In the genomic region with DNA sequence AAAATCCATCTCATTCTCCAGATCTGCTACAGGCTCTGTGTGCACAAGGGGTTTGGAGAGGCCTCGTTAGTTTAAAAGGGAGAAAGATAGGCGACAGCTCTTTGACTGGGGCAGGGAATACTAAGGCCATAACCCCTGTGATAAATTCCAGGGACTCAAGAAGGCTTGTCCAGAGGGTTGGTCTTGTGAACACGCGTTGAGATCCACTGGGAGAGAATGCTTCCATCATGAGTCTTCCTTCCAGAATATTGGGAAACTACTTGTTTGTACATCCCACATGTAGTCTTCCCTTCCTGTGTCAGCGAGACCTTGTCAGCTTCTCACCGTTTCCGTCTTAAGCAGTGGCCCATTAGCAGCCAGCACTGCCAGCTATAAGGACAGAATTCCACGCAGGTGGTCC, we compare ENCODE assay signal across 20 mouse cellular contexts.
A peak's percentile ranks its signal among the peaks of the same experiment; 100 is the strongest.
DNase-seq lines count a peak whose midpoint lies in the region; ATAC-seq and TF ChIP-seq lines count a peak whose summit lies in the region.
"Had no signal": no experiment of that assay in that cellular context is flagged by ENCODE, and none has a peak within 500 bp of the region (broad histone marks: within the 10 kb centered on the region; RNA-seq: fewer than 3 reads in every experiment).

No protein-coding gene starts in this region.

- no peaks in the 10 kb centered on the region for H3K27me3 ChIP-seq in heart, embryonic 10.5 days (ENCODE audit: insufficient read depth, poor library complexity, severe bottlenecking)
- H3K27me3 ChIP-seq in midbrain, embryonic 11.5 days (ENCODE audit: control insufficient read depth, insufficient read depth, low read length), result no peaks in the 10 kb centered on the region
- H3K27me3 ChIP-seq in midbrain, postnatal 0 days (ENCODE audit: insufficient read depth, low read length), result no peaks in the 10 kb centered on the region
- H3K27me3 ChIP-seq in hindbrain, embryonic 12.5 days, result no peaks in the 10 kb centered on the region
- H3K27me3 ChIP-seq: embryonic facial prominence, embryonic 12.5 days; forebrain, embryonic 13.5 days; forebrain, embryonic 15.5 days had no signal

- no peak for ATAC-seq in midbrain, embryonic 11.5 days (ENCODE audit: low FRiP score)
- ATAC-seq in midbrain, postnatal 0 days (ENCODE audit: low FRiP score), result no peak
- no peak for ATAC-seq in hindbrain, embryonic 12.5 days (ENCODE audit: low FRiP score)
- ATAC-seq: forebrain, embryonic 13.5 days; forebrain, embryonic 15.5 days; forebrain, postnatal 0 days had no signal

- H3K9me3 ChIP-seq in heart, embryonic 10.5 days, result no peaks in the 10 kb centered on the region
- H3K9me3 ChIP-seq in midbrain, embryonic 11.5 days (ENCODE audit: control insufficient read depth, low read length), result no peaks in the 10 kb centered on the region
- no peaks in the 10 kb centered on the region for H3K9me3 ChIP-seq in midbrain, postnatal 0 days (ENCODE audit: low read length)
- no peaks in the 10 kb centered on the region for H3K9me3 ChIP-seq in hindbrain, embryonic 12.5 days (replicated peaks)
- H3K9me3 ChIP-seq: embryonic facial prominence, embryonic 10.5 days; embryonic facial prominence, embryonic 12.5 days; forebrain, embryonic 13.5 days; forebrain, embryonic 15.5 days had no signal

- WGBS in heart, embryonic 10.5 days, result 61% methylated on average over 8 of the region's 8 CpGs
- WGBS in midbrain, embryonic 11.5 days, result 90% methylated on average over 8 of the region's 8 CpGs
- 86% methylated on average over 8 of the region's 8 CpGs for WGBS in midbrain, postnatal 0 days
- WGBS in hindbrain, embryonic 12.5 days, result 77% methylated on average over 8 of the region's 8 CpGs

- H3K4me1 ChIP-seq in heart, embryonic 10.5 days, result peaks cover 4% of the 10 kb centered on the region
- H3K4me1 ChIP-seq in midbrain, embryonic 11.5 days (ENCODE audit: control insufficient read depth, insufficient read depth, low read length), result no peaks in the 10 kb centered on the region
- H3K4me1 ChIP-seq in midbrain, postnatal 0 days (ENCODE audit: insufficient read depth, low read length), result no peaks in the 10 kb centered on the region
- 0 out of 2 replicates have a peak, but pooled peaks cover under 1% of the 10 kb centered on the region for H3K4me1 ChIP-seq in hindbrain, embryonic 12.5 days

- no peaks in the 10 kb centered on the region for H3K36me3 ChIP-seq in heart, embryonic 10.5 days
- no peaks in the 10 kb centered on the region for H3K36me3 ChIP-seq in midbrain, embryonic 11.5 days (ENCODE audit: control insufficient read depth, insufficient read depth, low read length)
- no peaks in the 10 kb centered on the region for H3K36me3 ChIP-seq in midbrain, postnatal 0 days (ENCODE audit: insufficient read depth, low read length)
- H3K36me3 ChIP-seq in hindbrain, embryonic 12.5 days, result no peaks in the 10 kb centered on the region
- H3K36me3 ChIP-seq: embryonic facial prominence, embryonic 10.5 days; embryonic facial prominence, embryonic 12.5 days; forebrain, embryonic 15.5 days had no signal

- DNase-seq in gastrocnemius, adult 2 months, result no peak
- DNase-seq in gastrocnemius, postnatal 4 days (ENCODE audit: low spot score in 2 of 2), result no peak
- DNase-seq in heart, embryonic 10.5 days (ENCODE audit: low spot score), result peak; percentile 47
- DNase-seq in heart, adult 18-20 months, result no peak
- DNase-seq in midbrain, embryonic 11.5 days (ENCODE audit: low spot score, missing footprints), result peak; percentile 57
- no peak for DNase-seq in midbrain, postnatal 0 days (ENCODE audit: low spot score)
- DNase-seq: adrenal gland, adult 2 months; adrenal gland, postnatal 10 days; adrenal gland, postnatal 25 days; cerebellum, adult 11-12 months; cerebellum, adult 2 months; cerebellum, adult 9-10 months; cerebellum, postnatal 10 days; cerebellum, postnatal 25 days; forebrain, postnatal 0 days had no signal

- no peak overlapping the region for H3K4me2 ChIP-seq in midbrain, embryonic 11.5 days
- H3K4me2 ChIP-seq in midbrain, postnatal 0 days (ENCODE audit: low read depth, low read length, poor library complexity, severe bottlenecking), result no peak overlapping the region
- H3K4me2 ChIP-seq in hindbrain, embryonic 12.5 days (replicated peaks), result no peak overlapping the region
- H3K4me2 ChIP-seq: embryonic facial prominence, embryonic 12.5 days; forebrain, embryonic 13.5 days; forebrain, embryonic 15.5 days had no signal

- no peak for TF ChIP-seq CTCF in gastrocnemius, adult 2 months (IDR thresholded peaks at IDR 0.05)
- TF ChIP-seq CTCF in midbrain, postnatal 0 days (IDR thresholded peaks at IDR 0.05), result no peak

- no peak overlapping the region for H3K9ac ChIP-seq in midbrain, embryonic 11.5 days (ENCODE audit: low read length)
- no peak overlapping the region for H3K9ac ChIP-seq in midbrain, postnatal 0 days (replicated peaks; ENCODE audit: low read length, poor library complexity, severe bottlenecking)
- no peak overlapping the region for H3K9ac ChIP-seq in hindbrain, embryonic 12.5 days
- H3K9ac ChIP-seq: embryonic facial prominence, embryonic 12.5 days; forebrain, embryonic 13.5 days; forebrain, embryonic 15.5 days; forebrain, postnatal 0 days had no signal

- intact Hi-C loops in gastrocnemius, adult 2 months (cut with DNase I), result no loop called here

- H3K27ac ChIP-seq in gastrocnemius, adult 2 months, result 0 out of 2 replicates have a peak overlapping the region, but pooled peaks have one; percentile 12
- H3K27ac ChIP-seq in heart, embryonic 10.5 days, result no peak overlapping the region
- no peak overlapping the region for H3K27ac ChIP-seq in midbrain, embryonic 11.5 days (ENCODE audit: low read depth, low read length)
- no peak overlapping the region for H3K27ac ChIP-seq in midbrain, postnatal 0 days (ENCODE audit: low read depth, low read length)
- H3K27ac ChIP-seq in hindbrain, embryonic 12.5 days, result no peak overlapping the region
- H3K27ac ChIP-seq: embryonic facial prominence, embryonic 10.5 days; embryonic facial prominence, embryonic 12.5 days; forebrain, embryonic 13.5 days; forebrain, embryonic 15.5 days had no signal

- no peak overlapping the region for H3K4me3 ChIP-seq in gastrocnemius, adult 2 months
- H3K4me3 ChIP-seq in heart, embryonic 10.5 days, result no peak overlapping the region
- H3K4me3 ChIP-seq in midbrain, embryonic 11.5 days (ENCODE audit: low read depth, low read length), result no peak overlapping the region
- H3K4me3 ChIP-seq in midbrain, postnatal 0 days (ENCODE audit: low read depth, low read length), result no peak overlapping the region
- H3K4me3 ChIP-seq in hindbrain, embryonic 12.5 days, result no peak overlapping the region
- H3K4me3 ChIP-seq: embryonic facial prominence, embryonic 10.5 days; embryonic facial prominence, embryonic 12.5 days; forebrain, embryonic 13.5 days; forebrain, embryonic 15.5 days had no signal

Comparison
In these comparisons a context has a peak if more than half of its experiments do, and no peak if none do; other contexts are left out.
1. DNase-seq: peak in heart, embryonic 10.5 days (single experiment) and midbrain, embryonic 11.5 days (single experiment); none in gastrocnemius, adult 2 months (single experiment), gastrocnemius, postnatal 4 days (0 of 2), heart, adult 18-20 months (0 of 2) and midbrain, postnatal 0 days (single experiment).